Mouse (Mus musculus) embryonic facial prominence, embryonic 12.5 days (tissue): ENCODE results near the gene Ttk. TPM values are rescaled to one million over a fixed set of nuclear protein-coding genes. Genes with fewer than 3 reads are reported as not detected.

ENCODE experiments used
- ATAC-seq: fragments of 200-750 bp; cut with Nextera tagmentation; 2 replicates; pipeline ENCODE4 v1.8.0; 2017; ENCODE audit not compliant: insufficient number of reproducible peaks, insufficient read depth, low FRiP score, low TSS enrichment
- H3K27ac ChIP-seq: fragments of 300-500 bp; sonication (generic); 2 replicates; pipeline ENCODE4 v1.5.1; 2016; ENCODE audit warnings: mild to moderate bottlenecking
- H3K27me3 ChIP-seq: fragments of 300-500 bp; sonication (generic); 2 replicates; pipeline ENCODE4 v1.6.1; 2016; ENCODE audit warnings: mild to moderate bottlenecking, moderate library complexity
- H3K36me3 ChIP-seq: fragments of 300-500 bp; sonication (generic); 2 replicates; pipeline ENCODE4 v1.6.1; 2016; ENCODE audit warnings: mild to moderate bottlenecking
- H3K4me1 ChIP-seq: fragments of 300-500 bp; sonication (generic); 2 replicates; pipeline ENCODE4 v1.6.1; 2016
- H3K4me2 ChIP-seq: fragments of 300-500 bp; sonication (generic); replicated peaks from 2 replicates; pipeline ENCODE4 v1.6.1; 2016; ENCODE audit warnings: mild to moderate bottlenecking, moderate library complexity
- H3K4me3 ChIP-seq: fragments of 300-500 bp; sonication (generic); 2 replicates; pipeline ENCODE4 v1.5.1; 2016; ENCODE audit warnings: mild to moderate bottlenecking
- H3K9ac ChIP-seq: fragments of 300-500 bp; sonication (generic); 2 replicates; pipeline ENCODE4 v1.6.1; 2016; ENCODE audit warnings: mild to moderate bottlenecking, moderate library complexity
- H3K9me3 ChIP-seq: fragments of 300-500 bp; sonication (generic); 2 replicates; pipeline ENCODE4 v1.6.1; 2016; ENCODE audit warnings: mild to moderate bottlenecking, moderate library complexity
- WGBS: fragments of 180-500 bp; shearing (Covaris S2); methylation state at CpG from one replicate; pipeline ENCODE4 v1.1.7; 2016; 5-methylcytosine and 5-hydroxymethylcytosine counted together
- polyA plus RNA-seq: library from polyadenylated mRNA; unstranded; fragments of >200 nt; fragmentation: Nextera tagmentation; extraction: Ambion mirVana; gene quantifications from 2 replicates; pipeline ENCODE4 v1.2.1, GENCODE M21; 2016

Ttk gene
- polyA plus RNA-seq, 1 experiment from 2014 or later: 39.9 TPM

- H3K4me1 ChIP-seq: no peaks in the 10 kb centered on the region
- ATAC-seq: no peak
- H3K36me3 ChIP-seq: no peaks in the 10 kb centered on the region
- no peak overlapping the region for H3K4me3 ChIP-seq
- WGBS: 67% methylated on average over 4 of the region's 4 CpGs
- no peak overlapping the region for H3K4me2 ChIP-seq
- H3K27me3 ChIP-seq: no peaks in the 10 kb centered on the region
- no peak overlapping the region for H3K27ac ChIP-seq
- no peaks in the 10 kb centered on the region for H3K9me3 ChIP-seq
- H3K9ac ChIP-seq: no peak overlapping the region
Observed at GRCm38 (mm10) chr9:83905820-83906219, 71.3 kb downstream of the Ttk start.

- no peaks in the 10 kb centered on the region for H3K4me1 ChIP-seq
Observed at GRCm38 (mm10) chr9:83907017-83907416, 72.5 kb downstream of the Ttk start.

GRCm38 (mm10) chr9:83909836-83910235, 75.3 kb downstream of the Ttk start:
- H3K27me3 ChIP-seq: no peaks in the 10 kb centered on the region
- no peak for ATAC-seq
- no peaks in the 10 kb centered on the region for H3K9me3 ChIP-seq
- H3K4me2 ChIP-seq: no peak overlapping the region
- no peaks in the 10 kb centered on the region for H3K36me3 ChIP-seq
- H3K27ac ChIP-seq: no peak overlapping the region
- H3K4me1 ChIP-seq: no peaks in the 10 kb centered on the region
- 87% methylated on average over 2 of the region's 2 CpGs for WGBS
- no peak overlapping the region for H3K4me3 ChIP-seq
- H3K9ac ChIP-seq: no peak overlapping the region

More at GRCm38 (mm10) chr9:83907017-83907416, 72.5 kb downstream of the Ttk start:
- H3K9ac ChIP-seq: no peak overlapping the region
- H3K9me3 ChIP-seq: no peaks in the 10 kb centered on the region
- no peaks in the 10 kb centered on the region for H3K36me3 ChIP-seq
- no peak overlapping the region for H3K27ac ChIP-seq
- WGBS: 83% methylated on average over 3 of the region's 3 CpGs
- no peak overlapping the region for H3K4me3 ChIP-seq
- no peak for ATAC-seq
- no peak overlapping the region for H3K4me2 ChIP-seq
- no peaks in the 10 kb centered on the region for H3K27me3 ChIP-seq

- Histone ChIP-seq H3K4me1 (no peaks in the 10 kb centered on the region), H3K4me2 (no peak overlapping the region), H3K27me3 (no peaks in the 10 kb centered on the region), H3K9me3 (no peaks in the 10 kb centered on the region), H3K4me3 (no peak overlapping the region), H3K9ac (no peak overlapping the region), H3K36me3 (no peaks in the 10 kb centered on the region), H3K27ac (no peak overlapping the region)
- 67% methylated on average over 2 of the region's 2 CpGs for WGBS
- ATAC-seq: no peak
Observed at GRCm38 (mm10) chr9:83910926-83911325, 76.4 kb downstream of the Ttk start.

Other genes with a start within 250 kb of the Ttk start
- gene Elovl4, start 28.4 kb upstream of the Ttk start, polyA plus RNA-seq: 28.2 and 29.3 TPM in 2 replicates
- gene Bckdhb, start 90.5 kb downstream of the Ttk start, polyA plus RNA-seq: 55.4 and 62.7 TPM in 2 replicates